Mouse (Mus musculus) intestine, embryonic 15.5 days (tissue): ENCODE results near the gene Crxos. TPM values are rescaled to one million over a fixed set of nuclear protein-coding genes. Genes with fewer than 3 reads are reported as not detected.
"Not testable (repeated sequence)": the region's sequence is repeated elsewhere in the genome, so short reads cannot be mapped to it uniquely, and the experiment has no call there.

Experiments
- ATAC-seq: fragments of 200-750 bp; cut with Nextera tagmentation; 2 replicates; pipeline ENCODE4 v1.8.0; 2017; ENCODE audit warnings: moderate TSS enrichment, moderate library complexity
- H3K27ac ChIP-seq: fragments of 300-500 bp; sonication (generic); 2 replicates; pipeline ENCODE4 v1.5.1; 2015; ENCODE audit warnings: mild to moderate bottlenecking, inconsistent platforms
- H3K27me3 ChIP-seq: fragments of 300-500 bp; sonication (generic); replicated peaks from 2 replicates; pipeline ENCODE4 v1.6.1; 2015; ENCODE audit warnings: inconsistent platforms
- H3K36me3 ChIP-seq: fragments of 300-500 bp; sonication (generic); 2 replicates; pipeline ENCODE4 v1.6.1; 2015; ENCODE audit warnings: inconsistent platforms
- H3K4me1 ChIP-seq: fragments of 300-500 bp; sonication (generic); replicated peaks from 2 replicates; pipeline ENCODE4 v1.6.1; 2015; ENCODE audit warnings: inconsistent platforms
- H3K4me2 ChIP-seq: fragments of 300-500 bp; sonication (generic); replicated peaks from 2 replicates; pipeline ENCODE4 v1.6.1; 2015; ENCODE audit warnings: mild to moderate bottlenecking, inconsistent platforms
- H3K4me3 ChIP-seq: fragments of 300-500 bp; sonication (generic); replicated peaks from 2 replicates; pipeline ENCODE4 v1.5.1; 2015; ENCODE audit warnings: inconsistent platforms
- H3K9ac ChIP-seq: fragments of 300-500 bp; sonication (generic); 2 replicates; pipeline ENCODE4 v1.6.1; 2015; ENCODE audit warnings: inconsistent platforms
- H3K9me3 ChIP-seq: fragments of 300-500 bp; sonication (generic); 2 replicates; pipeline ENCODE4 v1.6.1; 2016; ENCODE audit warnings: inconsistent platforms
- WGBS: fragments of 180-500 bp; shearing (Covaris S2); methylation state at CpG from one replicate; pipeline ENCODE4 v1.1.7; 2015; 5-methylcytosine and 5-hydroxymethylcytosine counted together
- polyA plus RNA-seq: library from polyadenylated mRNA; unstranded; fragments of >200 nt; fragmentation: Nextera tagmentation; extraction: Ambion mirVana; gene quantifications from 2 replicates; pipeline ENCODE4 v1.2.1, GENCODE M21; 2015

The Crxos gene
- polyA plus RNA-seq, 1 experiment from 2014 or later, result not detected

DNA sequence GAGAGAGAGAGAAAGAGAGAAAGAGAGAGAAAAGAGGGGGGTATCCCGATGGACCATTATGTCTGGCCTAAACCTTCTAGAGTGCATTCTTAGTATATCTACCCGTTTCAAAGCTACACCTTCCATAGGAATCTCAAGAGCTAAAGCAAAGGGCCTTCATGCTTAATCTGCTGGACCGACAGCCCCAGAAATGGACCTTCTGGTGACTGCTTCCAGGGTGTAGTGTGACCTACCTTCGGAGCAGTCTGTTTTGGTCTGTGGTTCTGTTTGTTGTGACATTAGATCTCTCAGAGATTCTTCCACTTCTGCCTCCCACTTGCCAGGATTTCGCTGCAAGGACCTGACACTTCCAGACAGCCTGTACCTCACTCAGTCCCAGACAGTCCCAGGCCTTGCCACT is 28.1 kb downstream of the Crxos start:
- no peaks in the 10 kb centered on the region for H3K9me3 ChIP-seq
- H3K9ac ChIP-seq, result no peak overlapping the region
- no peak overlapping the region for H3K4me2 ChIP-seq
- no peaks in the 10 kb centered on the region for H3K4me1 ChIP-seq
- ATAC-seq, result no peak
- 79% methylated on average over 5 of the region's 5 CpGs for WGBS
- H3K27ac ChIP-seq, result no peak overlapping the region
- no peak overlapping the region for H3K4me3 ChIP-seq
- no peaks in the 10 kb centered on the region for H3K36me3 ChIP-seq
- H3K27me3 ChIP-seq, result no peaks in the 10 kb centered on the region

DNA sequence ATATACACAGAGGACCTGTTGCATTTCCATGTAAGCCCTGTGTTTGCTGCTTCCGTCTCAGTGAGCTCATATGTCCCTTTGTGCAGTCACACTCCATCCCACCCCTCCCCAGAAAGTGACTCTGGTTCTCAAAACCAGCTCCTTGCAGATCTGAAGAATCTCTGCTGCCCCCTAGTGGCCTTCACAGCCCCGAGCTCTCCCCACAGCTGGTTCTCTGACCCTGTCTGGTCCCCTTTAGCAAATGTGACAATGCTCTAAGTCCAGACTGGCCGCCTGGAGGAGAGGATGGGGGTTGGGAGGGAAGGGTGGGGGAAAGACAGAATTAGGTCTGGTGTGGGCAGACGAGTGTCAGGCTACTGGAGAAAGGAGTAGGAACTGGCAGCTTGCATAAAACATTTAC is 29.8 kb downstream of the Crxos start:
- no peak overlapping the region for H3K9ac ChIP-seq
- ATAC-seq, result peak; percentile 54
- H3K4me1 ChIP-seq, result no peaks in the 10 kb centered on the region
- H3K4me3 ChIP-seq, result no peak overlapping the region
- H3K27ac ChIP-seq, result no peak overlapping the region
- H3K4me2 ChIP-seq, result no peak overlapping the region
- no peaks in the 10 kb centered on the region for H3K36me3 ChIP-seq
- no peaks in the 10 kb centered on the region for H3K27me3 ChIP-seq
- 1% methylated on average over 4 of the region's 4 CpGs for WGBS
- no peaks in the 10 kb centered on the region for H3K9me3 ChIP-seq

DNA sequence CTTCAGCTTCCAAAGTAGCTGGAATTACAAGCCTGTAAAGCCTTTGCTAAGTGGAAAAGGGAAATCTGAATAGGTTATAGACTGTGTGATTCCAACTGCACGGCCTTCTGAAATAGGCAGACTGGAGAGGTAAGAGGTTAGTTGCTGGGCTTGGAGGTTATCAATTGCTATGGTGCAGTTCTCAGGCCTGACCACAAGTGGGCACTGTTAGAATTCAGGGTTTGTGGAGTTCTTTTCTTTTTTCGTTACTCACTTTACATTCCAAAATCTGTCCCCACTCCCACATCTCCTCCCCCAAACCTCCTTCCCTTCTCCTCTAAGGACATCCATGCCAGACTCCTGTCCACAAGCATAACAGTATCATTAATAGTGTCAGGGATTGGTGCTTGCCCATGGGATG is 31.8 kb downstream of the Crxos start:
- Histone ChIP-seq H3K4me3 (no peak overlapping the region), H3K36me3 (peaks cover 9% of the 10 kb centered on the region; the same call in 1 of the 2 replicates), H3K4me2 (no peak overlapping the region), H3K27ac (no peak overlapping the region), H3K9ac (no peak overlapping the region), H3K9me3 (no peaks in the 10 kb centered on the region), H3K4me1 (no peaks in the 10 kb centered on the region), H3K27me3 (no peaks in the 10 kb centered on the region)
- no peak for ATAC-seq
- 43% methylated on average over 2 of the region's 2 CpGs for WGBS

DNA sequence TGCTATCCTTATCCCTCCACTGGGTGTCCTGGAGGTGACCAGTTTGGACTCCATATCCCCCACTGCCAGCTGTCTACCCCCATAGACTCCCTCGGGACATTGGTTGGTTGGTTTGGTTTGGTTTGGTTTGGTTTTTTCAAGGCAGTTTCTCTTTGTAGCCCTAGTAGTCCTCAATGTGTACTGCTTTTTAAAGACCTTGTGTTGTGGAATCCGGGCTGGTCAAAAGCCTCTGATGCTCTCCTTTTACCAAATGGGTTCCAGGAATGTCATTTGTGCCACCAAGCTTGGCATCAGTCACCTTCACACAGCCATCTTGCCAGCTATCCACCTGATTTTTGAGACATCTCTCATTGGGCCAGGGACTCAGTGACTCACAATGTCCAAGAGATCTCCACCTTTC is 32.3 kb downstream of the Crxos start:
- H3K27ac ChIP-seq, result no peak overlapping the region
- no peaks in the 10 kb centered on the region for H3K9me3 ChIP-seq
- no peaks in the 10 kb centered on the region for H3K4me1 ChIP-seq
- no peak for ATAC-seq
- no peaks in the 10 kb centered on the region for H3K27me3 ChIP-seq
- no peak overlapping the region for H3K9ac ChIP-seq
- no peak overlapping the region for H3K4me2 ChIP-seq
- peaks cover 13% of the 10 kb centered on the region; the same call in 1 of the 2 replicates for H3K36me3 ChIP-seq
- 76% methylated on average over 2 of the region's 2 CpGs for WGBS
- no peak overlapping the region for H3K4me3 ChIP-seq

DNA sequence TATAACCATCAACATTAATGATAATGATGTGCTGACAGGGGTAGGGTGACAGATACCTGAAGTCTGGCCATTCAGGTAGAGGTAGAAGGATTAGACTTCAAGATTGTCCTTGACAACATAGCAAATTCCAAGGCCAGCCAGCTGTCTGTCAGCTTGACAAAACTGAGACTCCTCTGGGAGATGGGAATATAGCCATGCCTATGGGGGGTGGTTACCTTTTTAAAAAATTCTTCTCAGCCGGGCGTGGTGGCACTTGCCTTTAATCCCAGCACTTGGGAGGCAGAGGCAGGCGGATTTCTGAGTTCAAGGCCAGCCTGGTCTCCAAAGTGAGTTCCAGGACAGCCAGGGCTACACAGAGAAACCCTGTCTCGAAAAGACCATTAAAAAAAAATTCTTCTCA is 33.3 kb downstream of the Crxos start:
- H3K36me3 ChIP-seq, result peaks cover 19% of the 10 kb centered on the region; the same call in 1 of the 2 replicates
- H3K4me3 ChIP-seq, H3K9me3 ChIP-seq, H3K4me2 ChIP-seq, H3K27me3 ChIP-seq, H3K9ac ChIP-seq, H3K4me1 ChIP-seq, H3K27ac ChIP-seq, ATAC-seq: not testable (repeated sequence)
- 87% methylated on average over 4 of the region's 4 CpGs for WGBS

DNA sequence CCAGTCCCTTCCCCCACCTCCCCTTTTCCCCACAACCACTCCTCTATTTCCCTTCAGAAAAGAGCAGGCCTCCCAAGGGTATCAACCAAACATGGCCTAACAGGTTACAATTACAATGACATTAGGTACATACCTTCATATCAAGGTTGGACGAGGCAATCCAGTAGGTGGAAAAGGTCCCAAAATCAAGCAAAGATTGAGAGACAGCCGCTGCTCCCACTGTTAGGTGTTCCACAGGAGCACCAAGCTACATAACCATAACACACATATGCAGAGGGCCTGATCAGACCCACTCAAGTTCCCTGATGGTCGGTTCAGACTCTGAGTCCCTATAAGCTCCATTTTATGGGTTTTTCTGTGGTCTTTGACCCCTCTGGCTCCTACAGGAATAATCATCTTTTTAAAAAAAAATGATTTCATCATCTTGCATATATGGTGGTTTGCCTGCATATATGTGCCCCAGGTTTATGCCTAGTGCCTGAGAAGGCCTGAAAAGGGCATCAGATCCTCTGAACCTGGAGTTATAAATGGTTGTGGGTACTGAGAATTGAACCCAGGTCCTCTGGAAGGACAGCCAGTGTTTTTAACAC is 33.8 kb downstream of the Crxos start:
- Histone ChIP-seq H3K27me3 (no peaks in the 10 kb centered on the region), H3K4me3 (no peak overlapping the region), H3K27ac (no peak overlapping the region), H3K9ac (no peak overlapping the region), H3K4me1 (peaks cover 12% of the 10 kb centered on the region), H3K36me3 (peaks cover 19% of the 10 kb centered on the region; the same call in 1 of the 2 replicates), H3K9me3 (no peaks in the 10 kb centered on the region), H3K4me2 (no peak overlapping the region)
- ATAC-seq, result no peak
- 70% methylated on average over 3 of the region's 3 CpGs for WGBS

DNA sequence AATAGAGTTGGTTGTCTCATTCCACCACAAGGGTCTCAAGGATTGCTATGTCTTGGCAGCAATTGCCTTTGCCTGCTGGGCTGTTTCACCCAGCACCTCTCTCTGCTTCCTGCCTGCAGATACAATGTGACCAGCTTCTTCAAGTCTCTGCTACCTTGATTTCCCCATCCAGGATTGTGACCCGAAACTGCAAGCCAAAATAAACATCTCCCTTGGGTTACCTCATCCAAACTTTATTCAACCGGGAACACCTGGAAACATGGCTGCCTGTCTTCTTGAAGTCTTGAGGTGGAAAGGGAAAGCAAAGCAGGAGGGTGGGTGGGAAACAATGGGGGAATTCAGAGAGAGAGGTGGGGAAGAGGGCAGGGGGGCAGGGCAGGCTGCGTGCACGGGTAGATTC is 34.6 kb downstream of the Crxos start:
- no peak overlapping the region for H3K9ac ChIP-seq
- peaks cover 19% of the 10 kb centered on the region; the same call in 1 of the 2 replicates for H3K36me3 ChIP-seq
- no peak overlapping the region for H3K4me3 ChIP-seq
- H3K27me3 ChIP-seq, result no peaks in the 10 kb centered on the region
- no peaks in the 10 kb centered on the region for H3K9me3 ChIP-seq
- H3K4me2 ChIP-seq, result no peak overlapping the region
- no peak overlapping the region for H3K27ac ChIP-seq
- no peak for ATAC-seq
- 84% methylated on average over 4 of the region's 4 CpGs for WGBS
- H3K4me1 ChIP-seq, result peaks cover 13% of the 10 kb centered on the region

DNA sequence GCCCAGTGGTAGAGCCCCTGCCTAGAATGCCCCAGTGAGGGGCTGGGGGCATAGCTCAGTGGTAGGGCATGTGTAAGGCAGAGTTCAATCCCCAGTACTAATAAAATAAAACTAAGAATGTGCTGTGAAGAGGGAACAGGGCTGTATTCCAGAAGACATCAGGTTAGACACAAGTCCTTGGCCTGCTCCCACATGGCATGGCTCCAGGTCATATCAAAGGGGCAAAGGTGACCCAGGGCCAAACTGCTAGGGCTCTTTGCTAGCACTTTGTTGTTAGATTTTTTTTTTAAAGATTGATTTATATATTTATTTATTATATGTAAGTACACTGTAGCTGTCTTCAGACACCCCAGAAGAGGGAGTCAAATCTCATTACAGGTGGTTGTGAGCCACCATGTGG is 36.0 kb downstream of the Crxos start:
- peaks cover 19% of the 10 kb centered on the region; the same call in 1 of the 2 replicates for H3K36me3 ChIP-seq
- ATAC-seq, result no peak
- H3K27ac ChIP-seq, result no peak overlapping the region
- H3K4me1 ChIP-seq, result peaks cover 18% of the 10 kb centered on the region
- H3K4me2 ChIP-seq, result no peak overlapping the region
- no peak overlapping the region for H3K4me3 ChIP-seq
- H3K9ac ChIP-seq, result no peak overlapping the region
- no peaks in the 10 kb centered on the region for H3K27me3 ChIP-seq
- H3K9me3 ChIP-seq, result no peaks in the 10 kb centered on the region

DNA sequence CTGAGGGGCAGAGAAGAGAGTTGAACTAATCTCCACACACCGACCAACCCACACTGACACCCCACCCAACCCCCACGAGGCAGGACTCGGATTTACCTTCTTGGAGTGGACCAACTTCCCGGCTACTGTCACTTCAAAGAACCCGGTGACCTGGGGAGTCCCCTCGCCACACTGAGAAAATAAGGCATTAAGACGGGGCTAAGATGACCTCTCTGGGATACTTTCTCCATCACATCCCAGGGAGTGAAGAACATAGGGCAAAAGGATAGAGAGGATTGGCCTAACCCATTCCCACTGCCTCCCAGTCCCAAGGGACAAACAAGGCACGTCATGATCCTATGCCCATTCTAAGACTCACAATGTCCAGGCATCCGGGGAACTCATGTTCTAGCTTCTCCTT is 37.5 kb downstream of the Crxos start:
- Histone ChIP-seq H3K27me3 (no peaks in the 10 kb centered on the region), H3K27ac (no peak overlapping the region), H3K4me2 (peak overlapping the region; percentile 81; the same call in 1 of the 2 replicates), H3K4me3 (no peak overlapping the region), H3K9me3 (no peaks in the 10 kb centered on the region), H3K9ac (no peak overlapping the region), H3K4me1 (peaks cover 20% of the 10 kb centered on the region), H3K36me3 (peaks cover 19% of the 10 kb centered on the region; the same call in 1 of the 2 replicates)
- 95% methylated on average over 9 of the region's 9 CpGs for WGBS
- ATAC-seq, result no peak

DNA sequence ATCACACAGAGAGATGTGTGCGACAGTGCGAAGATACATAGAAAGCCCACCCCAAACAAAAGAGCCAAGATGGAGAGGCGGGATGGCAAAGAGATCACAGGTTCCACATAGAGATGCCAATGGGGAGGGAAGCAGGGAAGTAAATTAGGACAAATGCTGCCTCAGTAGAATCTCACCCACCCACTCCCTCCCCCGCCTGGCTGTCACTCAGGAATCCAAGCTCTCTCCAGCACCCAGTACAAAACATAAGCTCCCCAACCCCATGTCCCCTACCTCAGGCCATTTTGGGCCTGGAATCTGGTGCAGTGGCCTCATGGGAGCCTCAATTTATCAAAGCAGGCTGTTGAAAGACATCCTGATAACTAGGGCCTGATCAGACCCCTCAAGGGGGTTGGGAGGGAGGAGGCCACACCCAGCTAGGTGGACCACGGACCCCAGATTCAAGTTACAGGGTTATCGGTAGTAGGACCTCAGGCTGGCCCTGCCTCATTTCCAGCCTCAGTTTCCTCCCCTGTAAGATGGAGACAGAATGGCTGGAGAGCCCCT is 38.3 kb downstream of the Crxos start:
- H3K4me3 ChIP-seq, result peak overlapping the region; percentile 75
- 87% methylated on average over 6 of the region's 6 CpGs for WGBS
- ATAC-seq, result no peak
- H3K36me3 ChIP-seq, result peaks cover 19% of the 10 kb centered on the region; the same call in 1 of the 2 replicates
- H3K9me3 ChIP-seq, result no peaks in the 10 kb centered on the region
- H3K9ac ChIP-seq, result peak overlapping the region; percentile 67
- peak overlapping the region; percentile 81 for H3K4me2 ChIP-seq
- H3K4me1 ChIP-seq, result peaks cover 20% of the 10 kb centered on the region
- no peaks in the 10 kb centered on the region for H3K27me3 ChIP-seq
- no peak overlapping the region for H3K27ac ChIP-seq

DNA sequence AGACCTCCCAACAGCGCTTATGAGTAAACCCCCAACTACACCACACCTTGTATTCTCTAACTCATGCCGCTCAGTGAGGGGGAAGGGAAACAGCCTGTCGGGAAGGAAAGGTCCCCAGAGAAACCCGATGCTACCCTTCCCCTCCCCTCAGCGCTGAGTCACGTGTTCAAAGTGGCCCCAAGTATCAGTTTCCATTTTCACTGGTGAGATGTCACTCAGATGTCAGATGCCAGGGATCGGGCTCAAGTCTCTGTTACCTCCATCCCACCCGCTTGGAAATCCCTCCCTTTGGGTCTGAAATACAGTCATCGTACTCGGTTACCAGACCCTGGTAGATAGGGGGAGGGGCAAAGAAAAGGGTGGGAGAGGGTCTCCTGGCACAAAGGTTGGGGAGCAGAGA is 39.4 kb downstream of the Crxos start:
- Histone ChIP-seq H3K36me3 (peaks cover 19% of the 10 kb centered on the region; the same call in 1 of the 2 replicates), H3K4me2 (peak overlapping the region; percentile 81), H3K27ac (peak overlapping the region; percentile 76), H3K9ac (peak overlapping the region; percentile 67), H3K9me3 (no peaks in the 10 kb centered on the region), H3K4me3 (peak overlapping the region; percentile 75), H3K27me3 (no peaks in the 10 kb centered on the region), H3K4me1 (peaks cover 20% of the 10 kb centered on the region)
- under 1% methylated on average over 10 of the region's 10 CpGs for WGBS
- ATAC-seq, result peak; percentile 67

DNA sequence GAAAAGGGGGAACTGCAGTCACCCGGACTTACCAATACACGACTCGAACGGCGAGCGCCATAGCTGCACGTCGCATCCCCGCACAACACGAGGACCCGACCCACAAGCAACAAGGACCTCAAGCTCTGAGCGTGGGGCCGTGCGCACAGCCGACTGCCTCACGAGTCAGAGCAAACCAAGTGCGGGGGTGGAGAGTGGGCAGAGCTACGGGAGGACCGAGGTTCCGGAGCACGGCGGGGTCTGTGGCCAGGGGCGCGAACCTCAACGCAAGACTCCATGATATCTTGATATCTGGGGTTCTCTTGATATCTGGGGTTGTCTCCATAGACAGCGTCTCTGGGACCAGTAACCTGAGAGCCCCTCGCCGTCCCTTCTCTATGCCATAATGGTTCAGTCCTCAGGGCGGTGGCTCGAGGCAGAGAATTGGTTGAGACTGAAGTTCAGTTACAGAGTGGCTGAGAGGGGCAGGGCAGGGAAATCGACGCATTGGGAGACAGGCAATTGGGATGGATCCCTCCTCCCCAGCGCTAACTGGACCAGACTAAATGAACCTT is 39.9 kb downstream of the Crxos start, which contains the start of gene Selenow:
Gene Selenow, minus strand, starts transcription at position 183 of the 554 bp plus-strand sequence.
- peaks cover 19% of the 10 kb centered on the region; the same call in 1 of the 2 replicates for H3K36me3 ChIP-seq
- H3K4me2 ChIP-seq, result peak within 1 kb of the TSS; percentile 81
- ATAC-seq, result peak; percentile 97
- H3K4me1 ChIP-seq, result peaks cover 20% of the 10 kb centered on the region
- peak within 1 kb of the TSS; percentile 76 for H3K27ac ChIP-seq
- H3K9ac ChIP-seq, result peak within 1 kb of the TSS; percentile 67
- no peaks in the 10 kb centered on the region for H3K27me3 ChIP-seq
- H3K4me3 ChIP-seq, result peak within 1 kb of the TSS; percentile 75
- under 1% methylated on average over 33 of the region's 33 CpGs for WGBS
- H3K9me3 ChIP-seq, result no peaks in the 10 kb centered on the region

DNA sequence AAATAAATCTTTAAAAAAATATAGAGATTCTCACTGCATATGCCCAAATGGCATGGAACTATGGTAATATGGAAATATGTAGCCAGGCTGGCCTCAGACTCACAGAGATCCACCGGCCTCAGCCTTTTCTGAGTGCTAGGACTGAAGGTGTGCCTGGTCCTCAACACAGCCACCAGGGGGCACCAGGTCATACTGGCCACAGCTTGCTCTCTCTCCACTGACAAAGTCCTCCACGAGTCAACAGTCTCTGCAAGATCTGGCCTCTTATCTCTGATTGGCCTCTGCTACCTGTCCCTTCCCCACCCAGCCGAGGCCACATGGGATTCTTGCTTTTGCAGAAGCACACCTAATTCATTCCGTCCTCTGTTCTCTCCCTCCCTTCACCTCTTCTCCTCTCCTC is 47.5 kb downstream of the Crxos start:
- no peaks in the 10 kb centered on the region for H3K9me3 ChIP-seq
- H3K9ac ChIP-seq, result no peak overlapping the region
- H3K27me3 ChIP-seq, result no peaks in the 10 kb centered on the region
- H3K27ac ChIP-seq, result no peak overlapping the region
- no peaks in the 10 kb centered on the region for H3K4me1 ChIP-seq
- no peak overlapping the region for H3K4me2 ChIP-seq
- H3K4me3 ChIP-seq, result no peak overlapping the region
- 27% methylated on average over 4 of the region's 4 CpGs for WGBS
- no peaks in the 10 kb centered on the region for H3K36me3 ChIP-seq
- ATAC-seq, result peak; percentile 78
